Mouse (Mus musculus) cortical plate, adult 2 months (tissue): ENCODE measurements around the gene Tfeb. TPM values are rescaled to one million over a fixed set of nuclear protein-coding genes. Genes with fewer than 3 reads are reported as not detected.

ENCODE experiments used
- H3K27ac ChIP-seq: fragments of 200-500 bp; 2 replicates; pipeline ENCODE4 v1.5.1; 2012; ENCODE audit warnings: low read length, control low read depth, inconsistent platforms; ENCODE audit not compliant: insufficient read depth
- H3K4me1 ChIP-seq: fragments of 200-500 bp; 2 replicates; pipeline ENCODE4 v1.6.1; 2011; ENCODE audit warnings: low read length; ENCODE audit not compliant: control insufficient read depth, insufficient read depth
- H3K4me3 ChIP-seq: fragments of 200-500 bp; 2 replicates; pipeline ENCODE4 v1.5.1; 2011; ENCODE audit warnings: mild to moderate bottlenecking, low read length, control low read depth; ENCODE audit not compliant: insufficient read depth
- CTCF ChIP-seq: fragments of 200-500 bp; IDR thresholded peaks from 2 replicates; pipeline ENCODE4 v1.5.1; 2011; ENCODE audit warnings: mild to moderate bottlenecking, control low read depth, low read length; ENCODE audit not compliant: insufficient read depth; ENCODE audit errors: extremely low read depth
- POLR2A ChIP-seq: fragments of 200-500 bp; IDR thresholded peaks from 2 replicates; pipeline ENCODE4 v1.6.1; 2011; ENCODE audit warnings: mild to moderate bottlenecking, low read length, control low read depth; ENCODE audit not compliant: insufficient read depth; ENCODE audit errors: extremely low read depth
- polyA plus RNA-seq: library from polyadenylated mRNA; depleted of rRNA; stranded (reverse); fragments of >200 nt; gene quantifications from 2 replicates; pipeline ENCODE4 v1.2.3, GENCODE M21; 2012

Gene Tfeb
- polyA plus RNA-seq, 1 experiment, result 11.1 TPM

- H3K4me3 ChIP-seq, result no peak overlapping the region
- no peaks in the 10 kb centered on the region for H3K4me1 ChIP-seq
- no peak for TF ChIP-seq POLR2A
- peak; percentile 83 for TF ChIP-seq CTCF
- no peak overlapping the region for H3K27ac ChIP-seq
Measured at GRCm38 (mm10) chr17:47793377-47793776, 56.5 kb downstream of the Tfeb start.

DNA sequence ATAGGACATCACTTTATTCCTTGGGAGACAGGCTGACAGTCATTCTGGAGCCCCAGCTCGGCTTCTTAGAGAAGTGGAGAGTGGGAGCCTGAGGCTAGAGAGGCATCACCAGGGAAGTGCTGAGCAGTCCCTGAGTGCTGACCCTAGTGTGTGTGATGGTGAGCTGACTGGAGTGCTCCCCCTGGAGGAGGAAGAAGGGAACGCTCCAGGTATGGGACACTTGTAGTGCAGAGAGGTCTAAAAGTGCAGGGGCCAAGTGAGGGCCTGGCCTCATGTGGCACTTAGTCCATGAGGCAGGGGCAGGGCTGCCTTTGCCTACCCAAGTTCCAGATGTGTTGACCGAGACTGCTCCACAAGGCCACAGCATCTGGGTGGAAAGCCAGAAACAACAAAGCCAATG, 58.6 kb downstream of the Tfeb start:
- no peak overlapping the region for H3K27ac ChIP-seq
- peak; percentile 61 for TF ChIP-seq CTCF
- TF ChIP-seq POLR2A, result no peak
- no peaks in the 10 kb centered on the region for H3K4me1 ChIP-seq
- no peak overlapping the region for H3K4me3 ChIP-seq

- no peak overlapping the region for H3K27ac ChIP-seq
- no peak overlapping the region for H3K4me3 ChIP-seq
- TF ChIP-seq POLR2A (no peak), CTCF (no peak)
- H3K4me1 ChIP-seq, result no peaks in the 10 kb centered on the region
Measured at GRCm38 (mm10) chr17:47796156-47796816, 59.5 kb downstream of the Tfeb start.

DNA sequence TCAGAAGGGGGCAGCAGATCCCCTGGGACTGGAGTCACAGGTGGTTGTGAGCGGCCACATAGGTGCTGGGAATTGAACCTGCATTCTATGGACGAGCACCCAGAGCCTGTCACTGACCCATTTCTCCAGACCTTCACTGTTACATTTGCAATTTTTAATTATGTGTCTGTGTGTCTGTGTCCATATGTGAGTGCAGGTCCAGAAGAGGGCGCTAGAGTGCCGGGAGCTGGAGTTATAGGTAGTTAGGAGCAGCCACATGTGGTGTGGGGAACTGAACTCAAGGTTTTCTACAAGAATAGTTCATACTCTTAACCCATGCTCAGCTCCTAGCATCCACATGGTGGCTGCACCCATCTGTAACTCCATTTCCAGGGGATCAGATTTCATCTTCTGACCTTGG, 60.1 kb downstream of the Tfeb start:
- no peaks in the 10 kb centered on the region for H3K4me1 ChIP-seq
- no peak for TF ChIP-seq POLR2A
- no peak for TF ChIP-seq CTCF

GRCm38 (mm10) chr17:47797383-47797782, 60.6 kb downstream of the Tfeb start:
- Histone ChIP-seq H3K27ac (no peak overlapping the region), H3K4me1 (no peaks in the 10 kb centered on the region), H3K4me3 (no peak overlapping the region)
- TF ChIP-seq POLR2A, result no peak

More for the DNA sequence above, 60.1 kb downstream of the Tfeb start:
- Histone ChIP-seq H3K4me3 (no peak overlapping the region), H3K27ac (no peak overlapping the region)

DNA sequence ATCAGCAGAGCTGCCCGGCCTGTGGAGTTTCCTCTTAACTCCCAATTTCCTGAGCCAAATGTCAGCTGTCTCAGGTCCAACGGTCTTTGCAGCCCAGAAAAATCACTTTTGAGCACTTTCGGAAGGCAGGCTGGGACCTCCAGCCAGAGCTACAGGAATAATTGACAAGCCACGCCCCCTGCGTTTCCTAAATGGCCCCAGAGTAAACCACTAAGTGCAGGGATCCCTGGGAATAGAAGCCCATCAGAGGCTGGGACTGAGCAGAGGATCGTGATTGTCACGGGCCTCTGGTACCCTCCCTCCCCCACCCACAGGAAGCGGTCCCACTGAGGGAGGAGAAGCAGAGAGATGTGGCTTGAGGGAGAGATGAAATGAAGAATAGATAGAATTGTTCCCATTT, 66.0 kb downstream of the Tfeb start:
- no peaks in the 10 kb centered on the region for H3K4me1 ChIP-seq
- H3K27ac ChIP-seq, result no peak overlapping the region
- no peak overlapping the region for H3K4me3 ChIP-seq
- TF ChIP-seq POLR2A, result no peak
- TF ChIP-seq CTCF, result no peak

GRCm38 (mm10) chr17:47803662-47804061, 66.8 kb downstream of the Tfeb start:
- H3K27ac ChIP-seq, result no peak overlapping the region
- no peak overlapping the region for H3K4me3 ChIP-seq
- TF ChIP-seq CTCF (no peak), POLR2A (no peak)
- no peaks in the 10 kb centered on the region for H3K4me1 ChIP-seq

- TF ChIP-seq POLR2A (no peak), CTCF (no peak)
- no peaks in the 10 kb centered on the region for H3K4me1 ChIP-seq
- H3K4me3 ChIP-seq, result no peak overlapping the region
- H3K27ac ChIP-seq, result no peak overlapping the region
Measured at GRCm38 (mm10) chr17:47805047-47805835, 68.4 kb downstream of the Tfeb start.

GRCm38 (mm10) chr17:47806230-47806629, 69.4 kb downstream of the Tfeb start:
- Histone ChIP-seq H3K4me3 (no peak overlapping the region), H3K4me1 (no peaks in the 10 kb centered on the region)

GRCm38 (mm10) chr17:47811265-47811800, 74.5 kb downstream of the Tfeb start:
- no peak overlapping the region for H3K27ac ChIP-seq
- TF ChIP-seq POLR2A (no peak), CTCF (no peak)
- H3K4me1 ChIP-seq, result no peaks in the 10 kb centered on the region
- no peak overlapping the region for H3K4me3 ChIP-seq

More at GRCm38 (mm10) chr17:47806230-47806629, 69.4 kb downstream of the Tfeb start:
- no peak overlapping the region for H3K27ac ChIP-seq
- no peak for TF ChIP-seq CTCF
- no peak for TF ChIP-seq POLR2A
